Mouse (Mus musculus) layer of hippocampus, adult 9-11 months (tissue): Measurements from ENCODE around the gene Ranbp3l.
"Not testable (repeated sequence)": the region's sequence is repeated elsewhere in the genome, so short reads cannot be mapped to it uniquely, and the experiment has no call there.

Source experiments
- DNase-seq: peaks from one replicate; pipeline ENCODE4 v3.0.0; 2022

Ranbp3l gene

GRCm38 (mm10) chr15:8967573-8968228 is at the start of gene Ranbp3l:
TSS of gene Ranbp3l (plus strand) at chr15:8967949.
- no peak for DNase-seq

- no peak for DNase-seq
Measured at GRCm38 (mm10) chr15:8930061-8930460, 37.7 kb upstream of the Ranbp3l start.

GRCm38 (mm10) chr15:8936911-8937310 is 30.8 kb upstream of the Ranbp3l start:
- DNase-seq, result no peak

- DNase-seq, result no peak
Measured at GRCm38 (mm10) chr15:8940861-8941260, 26.9 kb upstream of the Ranbp3l start.

GRCm38 (mm10) chr15:8950856-8951255 is 16.9 kb upstream of the Ranbp3l start:
- no peak for DNase-seq

- DNase-seq, result no peak
Measured at GRCm38 (mm10) chr15:8963323-8963722, 4.4 kb upstream of the Ranbp3l start.

- DNase-seq, result no peak
Measured at GRCm38 (mm10) chr15:8968229-8968595, 463 bp downstream of the Ranbp3l start.

- no peak for DNase-seq
Measured at GRCm38 (mm10) chr15:8969061-8969635, 1.4 kb downstream of the Ranbp3l start.

- no peak for DNase-seq
Measured at GRCm38 (mm10) chr15:8991211-8991610, 23.5 kb downstream of the Ranbp3l start.

GRCm38 (mm10) chr15:8991859-8992838 is 24.4 kb downstream of the Ranbp3l start:
- DNase-seq, result no peak

GRCm38 (mm10) chr15:8994608-8995277 is 27.0 kb downstream of the Ranbp3l start:
- peak; percentile 31 for DNase-seq

GRCm38 (mm10) chr15:8995490-8995889 is 27.7 kb downstream of the Ranbp3l start:
- DNase-seq, result no peak

GRCm38 (mm10) chr15:9002762-9003161 is 35.0 kb downstream of the Ranbp3l start:
- DNase-seq, result no peak

- DNase-seq, result no peak
Measured at GRCm38 (mm10) chr15:9009196-9009595, 41.4 kb downstream of the Ranbp3l start.

- no peak for DNase-seq
Measured at GRCm38 (mm10) chr15:9014541-9014940, 46.8 kb downstream of the Ranbp3l start.

GRCm38 (mm10) chr15:9015496-9015895 is 47.7 kb downstream of the Ranbp3l start:
- DNase-seq, result not testable (repeated sequence)

GRCm38 (mm10) chr15:9055704-9056103 is 88.0 kb downstream of the Ranbp3l start:
- DNase-seq, result no peak

- no peak for DNase-seq
Measured at GRCm38 (mm10) chr15:9059856-9060255, 92.1 kb downstream of the Ranbp3l start.

- peak; percentile 78 for DNase-seq
Measured at GRCm38 (mm10) chr15:9061150-9061882, 93.6 kb downstream of the Ranbp3l start.

GRCm38 (mm10) chr15:9068881-9069280 is 101.1 kb downstream of the Ranbp3l start:
- no peak for DNase-seq

GRCm38 (mm10) chr15:9070353-9070752 is 102.6 kb downstream of the Ranbp3l start:
- no peak for DNase-seq

GRCm38 (mm10) chr15:9070912-9071555 is 103.3 kb downstream of the Ranbp3l start, which contains the start of gene Nadk2:
TSS of gene Nadk2 (plus strand) at chr15:9071260.
- DNase-seq, result peak; percentile 99
